Mouse (Mus musculus) cerebellum, adult 9-10 months (tissue): ENCODE data around the gene Inka1.

Source experiments
- DNase-seq: peaks from one replicate; pipeline ENCODE4 v3.0.0; 2022

Gene Inka1

GRCm38 (mm10) chr9:107983421-107983890 is 2.2 kb downstream of the Inka1 start:
- DNase-seq: no peak

GRCm38 (mm10) chr9:107982681-107983346 is 2.9 kb downstream of the Inka1 start, which contains the start of gene Gm20661:
Gene Gm20661 (plus strand): TSS chr9:107983058.
- no peak for DNase-seq

DNA sequence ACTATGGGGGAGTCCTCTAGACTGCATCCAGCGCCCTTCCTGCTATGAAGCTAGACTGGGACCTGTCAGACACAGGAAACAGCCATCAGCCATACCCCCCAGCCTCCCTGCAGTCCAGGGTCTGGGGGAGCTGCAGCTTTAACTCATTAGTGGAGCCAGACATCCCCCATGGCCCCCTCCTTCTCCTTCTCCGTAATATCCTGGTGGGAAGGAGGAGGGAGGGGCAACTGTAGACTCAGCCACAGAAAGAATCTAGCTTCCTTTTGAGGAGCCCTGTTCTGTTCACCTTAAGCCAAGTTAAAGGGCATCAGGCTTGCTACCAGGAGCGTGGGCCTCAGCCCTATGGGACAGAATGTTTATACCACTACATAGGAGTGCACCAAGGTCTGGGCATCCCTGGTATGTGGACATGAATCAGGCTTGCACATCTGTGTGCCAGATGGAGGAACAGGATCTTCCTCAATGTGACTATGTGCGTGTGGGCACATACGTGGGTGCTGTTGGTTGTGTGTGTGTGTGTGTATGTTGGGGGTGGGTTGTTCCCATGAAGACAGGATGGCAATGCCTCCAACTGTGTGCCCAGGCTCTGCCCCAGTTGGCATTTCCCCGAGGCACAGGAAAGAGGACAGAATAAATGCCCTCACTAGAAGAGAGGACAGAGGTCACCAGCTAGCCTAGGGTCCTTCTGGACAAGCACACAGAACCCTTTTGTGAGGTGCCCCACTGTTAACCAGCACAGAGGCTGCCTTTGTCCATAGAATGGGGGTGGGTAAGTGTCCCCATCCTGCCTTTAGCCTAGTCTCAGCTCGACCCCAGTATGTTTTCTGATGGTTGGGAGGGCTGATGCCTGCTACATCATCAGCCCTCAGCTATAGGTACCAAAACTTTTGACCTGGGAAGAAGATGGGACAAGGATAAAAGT is 3.7 kb downstream of the Inka1 start:
- DNase-seq: no peak

- DNase-seq: no peak
These were observed 6.9 kb downstream of the Inka1 start for GRCm38 (mm10) chr9:107978815-107979214.

DNA sequence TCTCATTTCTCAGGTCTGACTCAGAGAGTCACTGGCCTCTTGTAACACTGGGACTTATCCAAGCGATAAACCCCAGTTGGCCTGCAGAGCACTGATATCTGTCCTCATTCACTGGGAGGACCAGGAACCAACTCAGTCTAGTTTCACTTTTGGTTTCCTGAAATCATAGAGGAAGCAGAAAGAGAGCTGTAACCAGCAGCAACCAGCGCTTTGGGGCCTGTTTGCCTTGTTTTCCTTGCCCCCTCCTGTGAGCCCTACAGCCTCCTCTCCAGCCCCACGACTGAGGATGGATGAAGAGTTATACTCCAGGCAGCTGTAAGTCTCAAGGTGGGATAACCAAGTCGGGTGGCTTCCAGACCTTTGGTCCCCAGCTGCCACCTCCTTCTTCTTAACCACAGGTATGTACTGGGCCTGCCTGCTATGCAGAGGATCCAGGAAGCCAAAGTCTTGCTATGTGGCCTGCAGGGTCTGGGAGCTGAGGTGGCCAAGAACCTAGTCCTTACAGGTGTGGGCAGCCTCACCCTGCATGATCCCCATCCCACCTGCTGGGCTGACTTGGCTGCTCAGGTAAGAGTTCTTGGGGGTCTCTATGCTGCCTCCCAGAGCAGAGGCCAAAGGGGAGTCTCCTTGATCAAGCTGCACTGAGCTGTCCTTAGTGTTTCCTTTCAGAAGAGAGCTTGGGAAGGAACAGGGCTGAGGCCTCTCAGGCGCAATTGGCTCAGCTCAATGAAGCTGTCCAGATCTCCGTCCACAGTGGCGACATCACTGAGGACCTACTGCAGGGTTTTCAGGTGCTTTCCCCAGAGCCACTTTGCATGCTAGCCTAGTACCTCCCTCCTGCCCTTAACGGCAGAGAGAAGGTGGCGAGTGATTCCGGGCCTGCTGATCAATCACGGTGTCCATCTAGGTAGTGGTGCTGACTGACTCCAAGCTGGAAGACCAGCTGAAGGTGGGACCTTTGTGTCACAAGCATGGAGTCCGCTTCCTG is 10.0 kb downstream of the Inka1 start, which contains the start of gene Uba7:
Gene Uba7 (plus strand): TSS at position 107 of the 988 bp plus-strand sequence.
- DNase-seq: no peak

DNA sequence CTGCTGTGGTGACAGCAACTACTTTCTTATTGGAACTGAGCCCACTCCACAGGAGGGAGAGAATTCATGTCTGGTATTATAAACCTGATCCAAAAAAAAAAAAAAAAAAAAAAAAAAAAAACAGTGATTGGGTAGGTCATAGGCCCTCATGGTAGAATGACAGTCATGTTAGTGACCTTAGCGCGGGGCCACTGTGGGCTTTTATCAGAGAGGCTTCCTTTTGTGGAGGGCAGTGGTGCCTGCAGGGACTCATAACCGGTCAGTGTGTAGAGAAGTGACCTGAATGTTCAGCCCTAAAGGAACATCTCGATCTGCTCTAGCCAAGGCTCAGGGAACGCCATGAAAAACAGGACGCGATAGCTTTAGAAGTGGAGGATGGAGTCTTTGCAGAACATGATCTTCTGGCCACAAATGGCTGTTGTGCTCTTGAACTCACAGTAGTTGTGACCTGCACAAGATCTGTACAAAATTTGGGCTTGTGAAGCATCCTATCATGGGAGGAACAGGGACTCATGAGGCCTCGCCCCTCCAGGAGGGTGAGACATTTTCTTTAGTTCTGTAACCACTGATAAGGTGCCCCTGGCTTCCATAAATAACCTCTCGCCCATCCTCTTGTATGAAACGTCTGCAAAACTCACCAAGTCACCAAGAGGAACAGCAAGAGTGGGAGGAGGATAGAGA is 11.0 kb downstream of the Inka1 start:
- no peak for DNase-seq

GRCm38 (mm10) chr9:107971690-107972541 is 13.8 kb downstream of the Inka1 start:
- DNase-seq: no peak

DNA sequence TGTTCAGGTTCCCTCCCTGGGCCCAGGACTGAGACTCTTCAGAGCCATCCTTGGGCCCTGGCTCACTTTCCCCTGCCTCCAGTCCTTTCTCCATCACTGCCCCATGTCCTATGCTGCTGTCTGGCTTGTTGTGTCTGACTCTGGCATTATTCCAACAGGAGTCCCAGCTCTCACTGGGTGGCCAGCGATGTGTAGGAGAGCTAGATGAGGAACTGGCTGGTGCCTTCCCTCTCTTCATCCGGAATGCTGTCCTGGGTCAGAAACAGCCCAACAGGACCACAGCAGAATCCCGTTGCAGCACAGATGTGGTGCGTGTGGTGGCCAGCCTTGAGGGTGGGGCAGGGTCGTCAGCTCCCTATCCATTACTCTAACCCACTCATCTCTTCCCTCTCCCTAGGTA is 15.4 kb downstream of the Inka1 start:
- DNase-seq: no peak

- DNase-seq: no peak
These were observed 17.1 kb downstream of the Inka1 start for GRCm38 (mm10) chr9:107968531-107968930.

DNA sequence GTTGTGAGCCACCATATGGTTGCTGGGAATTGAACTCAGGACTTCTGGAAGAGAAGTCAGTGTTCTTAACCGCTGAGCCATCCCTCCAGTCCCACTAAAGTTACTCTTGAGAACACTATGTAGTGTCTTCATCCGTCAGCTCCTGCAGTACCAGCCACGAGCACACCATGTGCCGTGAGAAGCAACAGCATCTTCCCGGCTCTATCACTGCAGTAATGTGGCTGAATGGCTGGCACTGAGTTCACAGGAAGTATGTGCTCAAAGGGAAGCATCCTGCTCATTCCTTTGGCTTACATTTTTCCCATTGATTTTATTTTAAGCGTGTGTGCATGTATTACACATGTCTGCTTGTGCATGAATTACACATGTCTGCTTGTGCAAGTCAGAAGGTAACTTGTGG is 18.2 kb downstream of the Inka1 start:
- DNase-seq: no peak

DNA sequence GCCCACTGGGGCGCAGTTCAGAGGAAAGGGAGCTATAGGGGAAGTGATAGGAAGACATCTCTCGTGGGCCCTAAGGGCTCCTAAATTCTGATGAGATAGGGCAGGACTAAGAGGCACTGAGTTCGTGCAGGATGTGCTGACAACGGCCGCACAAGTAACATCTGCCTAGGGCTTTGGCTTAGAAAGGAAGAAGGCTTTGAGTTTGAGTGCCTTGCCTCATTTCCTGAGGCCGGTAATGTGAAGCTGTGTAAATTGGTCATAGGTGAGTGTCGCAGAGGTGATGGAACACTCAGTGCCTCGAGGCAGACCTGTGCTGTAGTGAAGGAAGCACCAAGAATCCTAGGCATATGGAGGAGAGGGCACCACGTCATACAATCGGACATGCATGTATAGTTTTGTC is 19.0 kb downstream of the Inka1 start:
- no peak for DNase-seq

DNA sequence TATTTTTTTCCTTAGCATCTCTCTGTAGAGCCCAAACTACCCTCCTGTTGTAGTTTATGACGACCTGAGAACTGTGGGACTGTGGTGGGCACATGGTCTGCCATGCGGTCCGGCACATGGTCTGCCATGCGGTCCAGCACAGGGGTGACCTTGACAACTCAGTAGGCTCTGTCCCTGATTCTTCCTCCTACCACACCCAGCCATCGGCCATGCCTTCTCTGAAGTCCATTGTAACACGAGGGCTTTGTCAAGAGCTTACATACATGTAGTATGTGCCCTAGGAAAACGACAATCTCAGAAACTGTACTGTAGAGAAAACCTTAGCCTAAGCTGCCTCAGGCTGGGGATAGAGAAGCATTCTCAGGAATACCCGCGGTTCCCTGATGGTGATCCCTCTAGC is 21.0 kb downstream of the Inka1 start:
- no peak for DNase-seq

DNA sequence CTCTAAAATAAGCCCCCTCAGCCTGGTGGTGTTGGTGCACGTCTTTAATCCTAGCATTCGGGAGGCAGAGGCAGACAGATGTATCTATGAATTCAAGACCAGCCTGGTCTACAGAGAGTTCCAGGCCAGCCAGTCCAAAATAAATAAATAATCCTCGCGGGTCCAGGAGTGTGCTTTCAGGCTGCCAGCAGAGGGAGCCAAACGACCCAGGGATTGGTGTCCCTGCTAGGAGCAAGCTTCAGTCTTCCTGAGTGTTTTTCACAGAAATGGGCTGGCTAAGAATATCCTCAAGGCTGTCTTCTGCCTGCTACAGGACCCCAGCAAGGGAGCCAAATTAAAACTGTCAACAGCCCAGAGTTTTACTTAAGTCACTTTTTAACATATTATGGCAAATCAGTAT is 22.0 kb downstream of the Inka1 start:
- peak; percentile 84 for DNase-seq

DNA sequence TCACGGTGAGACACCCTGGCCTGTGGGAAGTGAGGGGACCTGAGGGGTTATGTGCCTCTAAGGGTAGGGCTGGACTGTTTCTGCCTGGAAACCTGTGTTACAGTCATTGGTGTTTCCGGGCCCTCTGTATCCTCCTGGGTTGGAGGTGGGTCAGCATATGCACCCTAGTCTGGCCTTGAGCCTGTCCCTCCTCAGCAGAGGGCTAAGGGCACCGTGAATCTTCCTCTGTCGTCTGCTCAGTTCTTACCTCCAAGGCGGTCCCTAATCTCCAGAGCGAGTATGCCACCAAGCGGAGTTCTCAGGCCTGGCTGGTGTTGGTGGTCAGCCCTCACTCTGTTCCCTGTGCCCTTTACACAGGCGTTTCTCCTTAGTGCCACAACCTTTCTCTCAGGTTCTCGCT is 22.8 kb downstream of the Inka1 start:
- DNase-seq: no peak

DNA sequence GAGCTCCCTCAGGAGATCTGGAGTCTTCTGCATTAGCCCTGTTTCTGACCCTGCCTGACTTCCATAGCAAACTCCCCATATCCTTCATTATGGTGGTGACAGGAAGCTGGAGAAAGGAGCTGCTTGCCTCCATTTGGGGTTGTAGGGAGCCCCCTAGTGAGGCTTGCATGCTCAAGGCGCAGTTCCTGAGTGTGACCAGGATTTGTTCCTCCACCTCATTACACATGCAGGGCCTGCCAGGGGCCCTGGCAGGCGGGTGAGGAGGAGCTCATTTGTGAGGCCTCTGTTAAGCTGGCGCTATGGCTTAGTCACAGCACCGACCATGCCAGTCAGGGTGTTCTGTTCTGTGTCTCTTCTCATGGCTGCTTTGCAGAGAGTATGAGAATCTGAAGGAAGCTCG is 23.8 kb downstream of the Inka1 start:
- no peak for DNase-seq

DNA sequence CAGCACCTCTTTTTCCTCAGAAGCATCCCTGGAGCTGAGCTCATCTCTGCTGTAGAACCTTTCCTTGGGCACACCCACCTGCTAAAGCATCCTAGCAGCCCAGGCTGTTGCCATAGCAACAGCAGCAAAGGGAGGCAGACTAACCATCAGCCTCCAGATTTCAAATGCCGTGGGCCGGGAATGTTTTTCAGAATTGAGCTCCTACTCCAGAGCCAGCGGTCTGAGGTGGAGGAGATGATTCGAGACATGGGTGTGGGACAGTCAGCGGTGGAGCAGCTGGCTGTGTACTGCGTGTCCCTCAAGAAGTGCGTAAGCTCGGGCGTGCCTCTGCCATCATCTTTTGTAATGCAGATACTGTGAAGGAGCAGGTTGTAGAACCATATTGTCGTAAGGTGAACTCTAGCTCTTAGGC is 24.3 kb downstream of the Inka1 start:
- no peak for DNase-seq

DNA sequence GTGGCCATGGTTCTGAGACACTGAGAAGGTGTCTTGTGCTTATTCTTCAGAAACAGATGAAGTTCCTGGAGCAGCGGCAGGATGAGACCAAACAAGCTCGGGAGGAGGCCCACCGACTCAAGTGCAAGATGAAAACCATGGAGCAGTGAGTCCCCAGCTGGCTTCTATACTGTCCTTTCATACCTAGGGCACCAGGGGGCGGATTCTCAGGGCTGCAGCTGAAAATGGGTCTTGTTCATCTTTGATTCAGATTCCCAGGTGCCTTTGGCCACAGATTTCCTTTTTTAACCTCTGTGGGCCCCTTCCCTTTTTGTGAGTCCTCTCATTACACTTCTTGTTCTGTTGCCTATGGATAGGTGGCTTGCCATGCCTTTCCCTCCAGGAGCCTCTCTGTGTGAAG is 24.8 kb downstream of the Inka1 start:
- DNase-seq: no peak

- no peak for DNase-seq
These were observed 25.8 kb downstream of the Inka1 start for GRCm38 (mm10) chr9:107959896-107960295.

DNA sequence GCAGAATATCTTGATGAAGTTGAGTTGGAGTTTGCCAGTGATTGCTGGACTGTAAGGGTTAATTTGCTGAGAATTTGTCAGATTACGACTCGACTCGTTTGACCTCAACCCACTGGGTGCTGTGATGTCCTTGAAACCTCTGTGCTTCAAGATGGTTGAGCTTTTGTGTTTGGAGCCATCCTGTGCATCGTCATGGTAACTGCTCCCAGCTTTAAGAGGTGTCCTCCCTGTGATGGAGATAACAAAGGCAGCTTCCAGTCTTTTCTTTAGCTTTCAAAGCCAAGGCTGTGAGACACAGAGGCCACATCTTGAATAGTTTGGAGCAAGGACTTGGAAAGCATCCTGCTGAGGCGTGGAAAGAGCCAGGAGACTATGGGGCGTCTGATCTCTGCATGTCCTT is 28.5 kb downstream of the Inka1 start:
- DNase-seq: no peak

DNA sequence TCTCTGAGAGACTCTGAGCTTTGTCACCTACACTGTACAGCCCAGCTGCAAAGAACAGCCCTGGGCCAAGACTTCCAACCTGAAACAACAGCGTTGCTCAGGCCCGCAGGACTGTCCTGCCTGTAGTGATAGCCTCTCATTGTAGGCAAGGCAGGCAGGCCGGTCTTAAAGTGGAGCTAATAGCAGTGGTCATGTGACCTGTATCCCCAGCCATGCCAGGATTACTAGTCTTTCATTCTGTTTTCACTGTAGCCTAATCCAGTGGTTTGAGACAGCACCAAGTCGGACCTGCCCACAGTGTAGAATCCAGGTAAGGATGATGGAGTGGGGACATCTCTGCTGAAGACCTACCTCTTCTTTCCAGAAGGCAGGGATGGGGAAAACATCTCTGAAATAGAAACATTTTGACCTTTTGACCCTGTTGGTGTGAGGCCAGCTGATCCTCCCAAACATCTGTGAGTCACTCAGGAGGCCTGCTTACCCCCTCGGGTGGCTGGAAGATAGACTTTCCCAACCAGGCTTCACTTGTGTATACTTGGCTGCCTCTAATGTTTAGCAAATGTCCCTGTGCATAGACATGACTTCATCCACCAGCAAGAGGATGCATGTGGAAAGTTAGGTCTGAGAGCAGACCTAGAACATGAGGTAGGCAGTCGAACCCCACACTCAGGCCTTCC is 29.9 kb downstream of the Inka1 start:
- DNase-seq: no peak
